Mouse (Mus musculus): ENCODE results near the gene Arhgdig. TPM values are rescaled to one million over a fixed set of nuclear protein-coding genes. Genes with fewer than 3 reads are reported as not detected.
"Not testable (repeated sequence)": the region's sequence is repeated elsewhere in the genome, so short reads cannot be mapped to it uniquely, and the experiment has no call there.

Arhgdig gene
- polyA plus RNA-seq, 1 experiment from 2014 or later, result 3.9 TPM

GRCm38 (mm10) chr17:26203321-26203811 is 4.2 kb downstream of the Arhgdig start:
- peak overlapping the region; percentile 63 for H3K4me3 ChIP-seq
- 2% methylated on average over 30 of the region's 30 CpGs for WGBS
- H3K27ac ChIP-seq (replicated peaks), result no peak overlapping the region
- no peaks in the 10 kb centered on the region for H3K9me3 ChIP-seq
- peak overlapping the region; percentile 76 for H3K9ac ChIP-seq
- H3K4me1 ChIP-seq, result peaks cover 26% of the 10 kb centered on the region
- peaks cover 89% of the 10 kb centered on the region for H3K27me3 ChIP-seq (replicated peaks)
- no peak for ATAC-seq (ENCODE audit: extremely low read depth, insufficient number of reproducible peaks, low FRiP score, low TSS enrichment)
- peak overlapping the region; percentile 98 for H3K4me2 ChIP-seq
- no peaks in the 10 kb centered on the region; the same call in 1 of the 2 replicates for H3K36me3 ChIP-seq

- H3K27me3 ChIP-seq (replicated peaks), result peaks cover 87% of the 10 kb centered on the region
- H3K36me3 ChIP-seq, result peaks cover 5% of the 10 kb centered on the region
- H3K4me1 ChIP-seq, result peaks cover 26% of the 10 kb centered on the region
- peak within 1 kb of the TSS; percentile 98 for H3K4me2 ChIP-seq
- 2% methylated on average over 22 of the region's 22 CpGs for WGBS
- H3K4me3 ChIP-seq, result peak within 1 kb of the TSS; percentile 63
- no peak within 1 kb of the TSS for H3K27ac ChIP-seq (replicated peaks)
- ATAC-seq (ENCODE audit: extremely low read depth, insufficient number of reproducible peaks, low FRiP score, low TSS enrichment), result no peak
- H3K9ac ChIP-seq, result peak within 1 kb of the TSS; percentile 76
- no peaks in the 10 kb centered on the region for H3K9me3 ChIP-seq
Observed at GRCm38 (mm10) chr17:26202737-26203136, 4.8 kb downstream of the Arhgdig start, which contains the start of gene Rgs11. Gene Rgs11 (plus strand): TSS chr17:26202951.

DNA sequence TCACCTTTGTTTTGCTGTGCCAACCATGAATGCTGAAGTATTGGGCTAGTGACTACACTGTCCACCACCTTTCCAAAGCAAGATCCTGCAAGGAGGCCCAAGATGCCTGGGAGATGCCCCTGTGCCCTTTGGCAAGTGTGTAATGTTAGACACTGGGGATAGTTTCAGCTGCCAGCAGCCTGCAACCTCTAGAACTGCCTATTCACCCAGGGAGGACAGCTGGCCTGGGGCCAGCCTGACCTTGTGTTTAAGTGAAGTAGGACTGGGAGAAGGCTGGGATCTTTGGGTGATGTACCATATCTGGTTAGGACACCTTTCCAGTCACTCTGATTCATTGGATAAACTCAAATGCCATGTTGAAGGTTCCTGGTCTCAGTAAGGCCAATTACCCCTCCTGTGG is 5.6 kb downstream of the Arhgdig start:
- Histone ChIP-seq H3K9me3 (no peaks in the 10 kb centered on the region), H3K36me3 (peaks cover 12% of the 10 kb centered on the region), H3K4me2 (peak overlapping the region; percentile 2; the same call in 1 of the 2 replicates), H3K4me1 (peaks cover 26% of the 10 kb centered on the region), H3K27me3 (replicated peaks) (peaks cover 79% of the 10 kb centered on the region), H3K9ac (no peak overlapping the region), H3K4me3 (no peak overlapping the region; the same call in 1 of the 2 replicates), H3K27ac (replicated peaks) (no peak overlapping the region)
- ATAC-seq (ENCODE audit: extremely low read depth, insufficient number of reproducible peaks, low FRiP score, low TSS enrichment), result no peak

DNA sequence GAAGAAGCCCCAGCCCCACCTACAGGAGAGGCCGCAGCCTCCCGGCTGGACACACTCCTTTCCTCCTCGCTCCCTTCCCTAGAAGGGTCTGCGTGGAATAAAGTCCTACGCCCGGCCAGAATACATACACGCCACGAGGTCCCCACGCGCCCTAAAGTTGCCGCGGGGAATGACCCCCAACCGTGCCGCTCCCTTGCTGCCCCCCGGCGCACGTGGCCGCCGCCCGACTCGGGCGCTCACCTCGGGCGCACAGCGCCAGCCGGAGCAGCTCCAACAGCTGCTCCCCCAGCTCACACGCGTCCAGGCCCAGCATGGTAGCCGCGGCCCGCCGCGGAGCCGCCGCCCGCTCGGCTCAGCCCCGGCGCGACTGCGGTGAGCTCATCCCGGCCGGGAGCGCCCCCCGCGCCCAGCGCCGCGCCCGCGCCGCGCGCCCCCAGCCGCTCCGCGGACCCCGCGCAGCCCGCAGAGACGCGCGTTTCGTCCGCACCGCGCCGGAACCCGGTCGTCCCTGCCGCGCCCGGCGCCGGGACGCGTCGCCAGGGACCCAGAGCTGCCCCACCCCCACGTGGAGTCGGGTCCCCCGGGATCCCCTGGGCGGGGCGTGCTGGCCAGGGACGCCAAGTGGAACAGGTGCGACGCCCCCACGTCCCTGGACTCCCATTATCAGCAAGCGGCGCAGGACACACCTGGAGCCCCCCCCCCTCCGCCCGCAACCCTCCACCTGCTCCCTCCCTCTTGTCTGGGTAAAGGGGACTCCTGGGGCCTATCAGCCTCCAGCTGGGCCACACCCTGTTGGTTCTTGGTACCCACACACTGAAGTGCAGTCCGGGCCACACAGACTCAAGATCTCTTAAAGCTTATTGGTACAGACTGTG is 6.5 kb downstream of the Arhgdig start:
- Histone ChIP-seq H3K9ac (peak overlapping the region; percentile 82), H3K9me3 (no peaks in the 10 kb centered on the region), H3K36me3 (peaks cover 22% of the 10 kb centered on the region), H3K4me1 (peaks cover 26% of the 10 kb centered on the region), H3K4me3 (peak overlapping the region; percentile 65), H3K27ac (replicated peaks) (no peak overlapping the region), H3K27me3 (replicated peaks) (peaks cover 73% of the 10 kb centered on the region), H3K4me2 (peak overlapping the region; percentile 93)
- WGBS, result under 1% methylated on average over 75 of the region's 92 CpGs
- no peak for ATAC-seq (ENCODE audit: extremely low read depth, insufficient number of reproducible peaks, low FRiP score, low TSS enrichment)

DNA sequence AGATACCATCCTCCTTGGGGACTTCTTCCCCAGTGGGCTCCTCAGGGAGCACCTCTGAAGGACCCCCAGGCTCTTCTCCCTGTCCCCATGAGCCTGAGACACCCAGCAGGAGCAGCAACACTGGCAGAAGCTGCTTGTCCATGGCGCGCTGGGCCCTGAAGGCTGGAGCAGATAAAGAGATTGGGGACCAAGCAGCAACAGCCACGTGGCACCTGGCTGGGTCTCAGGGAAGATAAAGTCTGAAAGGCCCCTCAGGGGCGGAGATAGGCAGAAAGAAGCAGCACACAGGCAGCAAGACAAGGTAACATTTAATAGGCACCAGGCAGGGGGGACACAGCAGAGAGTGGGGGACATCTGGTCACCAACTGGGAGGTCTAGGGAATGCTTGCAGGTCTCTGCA is 8.7 kb downstream of the Arhgdig start, which contains the start of gene Pdia2:
TSS of gene Pdia2 (minus strand) at position 196 of the 400 bp plus-strand sequence.
- Histone ChIP-seq H3K4me2 (no peak within 1 kb of the TSS), H3K27me3 (replicated peaks) (peaks cover 51% of the 10 kb centered on the region)
- 43% methylated on average over 4 of the region's 4 CpGs for WGBS

GRCm38 (mm10) chr17:26192481-26193190 is 14.9 kb downstream of the Arhgdig start:
- H3K4me1 ChIP-seq, result no peaks in the 10 kb centered on the region
- no peaks in the 10 kb centered on the region for H3K9me3 ChIP-seq
- H3K4me3 ChIP-seq, result no peak overlapping the region
- no peaks in the 10 kb centered on the region for H3K27me3 ChIP-seq (replicated peaks)
- ATAC-seq (ENCODE audit: extremely low read depth, insufficient number of reproducible peaks, low FRiP score, low TSS enrichment), result no peak
- WGBS, result 93% methylated on average over 15 of the region's 15 CpGs
- no peak overlapping the region for H3K9ac ChIP-seq
- H3K27ac ChIP-seq (replicated peaks), result no peak overlapping the region
- no peak overlapping the region for H3K4me2 ChIP-seq
- peaks cover 98% of the 10 kb centered on the region for H3K36me3 ChIP-seq

More for the DNA sequence above, 8.7 kb downstream of the Arhgdig start, which contains the start of gene Pdia2:
- ATAC-seq (ENCODE audit: extremely low read depth, insufficient number of reproducible peaks, low FRiP score, low TSS enrichment), result no peak
- Histone ChIP-seq H3K36me3 (peaks cover 43% of the 10 kb centered on the region), H3K4me1 (peaks cover 26% of the 10 kb centered on the region), H3K4me3 (no peak within 1 kb of the TSS), H3K9ac (no peak within 1 kb of the TSS), H3K9me3 (no peaks in the 10 kb centered on the region), H3K27ac (replicated peaks) (no peak within 1 kb of the TSS)

- not testable (repeated sequence) for H3K4me1 ChIP-seq; ATAC-seq (ENCODE audit: extremely low read depth, insufficient number of reproducible peaks, low FRiP score, low TSS enrichment); H3K4me2 ChIP-seq; H3K9me3 ChIP-seq; H3K27ac ChIP-seq (replicated peaks); H3K9ac ChIP-seq; H3K4me3 ChIP-seq; H3K27me3 ChIP-seq (replicated peaks)
- peaks cover 97% of the 10 kb centered on the region for H3K36me3 ChIP-seq
- 88% methylated on average over 7 of the region's 7 CpGs for WGBS
Observed at GRCm38 (mm10) chr17:26191486-26191885, 16.1 kb downstream of the Arhgdig start.

- H3K4me2 ChIP-seq, result no peak overlapping the region
- H3K27me3 ChIP-seq (replicated peaks), result no peaks in the 10 kb centered on the region
- H3K9ac ChIP-seq, result no peak overlapping the region
- no peak for ATAC-seq (ENCODE audit: extremely low read depth, insufficient number of reproducible peaks, low FRiP score, low TSS enrichment)
- no peak overlapping the region for H3K27ac ChIP-seq (replicated peaks)
- WGBS, result 92% methylated on average over 11 of the region's 11 CpGs
- H3K4me3 ChIP-seq, result no peak overlapping the region
- no peaks in the 10 kb centered on the region for H3K9me3 ChIP-seq
- H3K4me1 ChIP-seq, result no peaks in the 10 kb centered on the region
- peaks cover 96% of the 10 kb centered on the region for H3K36me3 ChIP-seq
Observed at GRCm38 (mm10) chr17:26188091-26188805, 19.3 kb downstream of the Arhgdig start.

- no peaks in the 10 kb centered on the region for H3K4me1 ChIP-seq
- no peaks in the 10 kb centered on the region for H3K9me3 ChIP-seq
- H3K27me3 ChIP-seq (replicated peaks), result no peaks in the 10 kb centered on the region
- no peak overlapping the region for H3K4me3 ChIP-seq
- 92% methylated on average over 5 of the region's 5 CpGs for WGBS
- H3K4me2 ChIP-seq, result no peak overlapping the region
- H3K36me3 ChIP-seq, result peaks cover 96% of the 10 kb centered on the region
- no peak for ATAC-seq (ENCODE audit: extremely low read depth, insufficient number of reproducible peaks, low FRiP score, low TSS enrichment)
- H3K27ac ChIP-seq (replicated peaks), result no peak overlapping the region
- H3K9ac ChIP-seq, result no peak overlapping the region
Observed at GRCm38 (mm10) chr17:26187592-26187991, 20.0 kb downstream of the Arhgdig start.

GRCm38 (mm10) chr17:26181179-26181578 is 26.4 kb downstream of the Arhgdig start:
- 89% methylated on average over 3 of the region's 3 CpGs for WGBS
- ATAC-seq (ENCODE audit: extremely low read depth, insufficient number of reproducible peaks, low FRiP score, low TSS enrichment), result no peak
- Histone ChIP-seq H3K4me1 (no peaks in the 10 kb centered on the region), H3K27me3 (replicated peaks) (no peaks in the 10 kb centered on the region), H3K9ac (no peak overlapping the region), H3K4me3 (no peak overlapping the region), H3K36me3 (peaks cover 80% of the 10 kb centered on the region), H3K9me3 (0 out of 2 replicates have a peak, but pooled peaks cover 6% of the 10 kb centered on the region), H3K27ac (replicated peaks) (no peak overlapping the region), H3K4me2 (no peak overlapping the region)

DNA sequence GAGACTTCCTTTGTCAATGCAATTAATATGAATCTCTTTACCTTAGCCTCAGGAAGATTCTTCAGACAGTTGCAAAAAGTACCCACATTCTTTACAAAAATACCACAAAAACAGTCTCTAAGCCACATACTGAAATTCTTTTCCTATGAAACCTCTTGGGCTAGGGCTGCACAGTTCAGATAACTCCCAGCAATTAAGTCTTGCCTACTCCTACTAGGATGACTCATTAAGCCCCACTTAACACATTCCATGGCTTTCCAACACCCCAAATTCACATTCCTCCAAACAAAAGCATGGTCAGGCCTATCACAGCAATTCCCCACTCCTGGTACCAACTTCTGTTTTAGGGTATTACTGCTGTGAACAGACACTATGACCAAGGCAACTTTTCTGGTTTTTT is 29.0 kb downstream of the Arhgdig start:
- Histone ChIP-seq H3K4me3 (no peak overlapping the region), H3K27me3 (replicated peaks) (no peaks in the 10 kb centered on the region), H3K27ac (replicated peaks) (no peak overlapping the region), H3K4me1 (no peaks in the 10 kb centered on the region), H3K9me3 (0 out of 2 replicates have a peak, but pooled peaks cover 6% of the 10 kb centered on the region), H3K9ac (no peak overlapping the region), H3K4me2 (no peak overlapping the region), H3K36me3 (peaks cover 76% of the 10 kb centered on the region)
- ATAC-seq (ENCODE audit: extremely low read depth, insufficient number of reproducible peaks, low FRiP score, low TSS enrichment), result no peak
